Comparison of ENCODE assay signal across 22 mouse cellular contexts in genomic region chr3:146723037-146723436, GRCm38 (mm10). TPM values are rescaled to one million over a fixed set of nuclear protein-coding genes. Genes with fewer than 3 reads are reported as not detected.
DNase-seq lines count a peak whose midpoint lies in the region; ATAC-seq and TF ChIP-seq lines count a peak whose summit lies in the region.
"Had no signal": no experiment of that assay in that cellular context is flagged by ENCODE, and none has a peak within 500 bp of the region (broad histone marks: within the 10 kb centered on the region; RNA-seq: fewer than 3 reads in every experiment).

No protein-coding gene starts in this region.

- no peak for TF ChIP-seq CTCF in left cerebral cortex, adult 2 months (IDR thresholded peaks at IDR 0.05)

- H3K9me3 ChIP-seq in forebrain, embryonic 14.5 days (replicated peaks; ENCODE audit: control insufficient read depth, low read length): peaks cover 6% of the 10 kb centered on the region; the same call in 1 of the 2 replicates
- no peaks in the 10 kb centered on the region; the same call in 1 of the 2 replicates for H3K9me3 ChIP-seq in forebrain, embryonic 11.5 days (ENCODE audit: control insufficient read depth, low read length)
- H3K9me3 ChIP-seq in hindbrain, embryonic 10.5 days: peaks cover 5% of the 10 kb centered on the region; the same call in 1 of the 2 replicates
- H3K9me3 ChIP-seq: hindbrain, embryonic 15.5 days had no signal

- ATAC-seq in forebrain, embryonic 14.5 days: no peak
- ATAC-seq in forebrain, embryonic 11.5 days (replicated peaks; ENCODE audit: low FRiP score): no peak
- ATAC-seq: forebrain, embryonic 16.5 days; intestine, embryonic 16.5 days; liver, postnatal 0 days had no signal

- 79% methylated on average over 3 of the region's 3 CpGs for WGBS in forebrain, embryonic 14.5 days
- 80% methylated on average over 3 of the region's 3 CpGs for WGBS in forebrain, embryonic 11.5 days
- 72% methylated on average over 3 of the region's 3 CpGs for WGBS in hindbrain, embryonic 10.5 days

- H3K4me1 ChIP-seq in forebrain, embryonic 14.5 days (ENCODE audit: control insufficient read depth, insufficient read depth, low read length): no peaks in the 10 kb centered on the region
- no peaks in the 10 kb centered on the region for H3K4me1 ChIP-seq in forebrain, embryonic 11.5 days (replicated peaks; ENCODE audit: control insufficient read depth, insufficient read depth, low read length)
- H3K4me1 ChIP-seq in hindbrain, embryonic 10.5 days (replicated peaks): peaks cover 6% of the 10 kb centered on the region; the same call in 1 of the 2 replicates
- H3K4me1 ChIP-seq: hindbrain, embryonic 15.5 days had no signal

- no peak overlapping the region for H3K4me2 ChIP-seq in forebrain, embryonic 14.5 days (ENCODE audit: low read length)
- H3K4me2 ChIP-seq in forebrain, embryonic 11.5 days (ENCODE audit: low read depth, low read length, severe bottlenecking): no peak overlapping the region
- H3K4me2 ChIP-seq: heart, embryonic 11.5 days; hindbrain, embryonic 15.5 days; midbrain, embryonic 11.5 days had no signal

- H3K36me3 ChIP-seq in forebrain, embryonic 14.5 days (ENCODE audit: control insufficient read depth, insufficient read depth, low read length): peaks cover 15% of the 10 kb centered on the region
- H3K36me3 ChIP-seq in forebrain, embryonic 11.5 days (ENCODE audit: control insufficient read depth, insufficient read depth, low read length): peaks cover 5% of the 10 kb centered on the region; the same call in 1 of the 2 replicates
- H3K36me3 ChIP-seq in hindbrain, embryonic 10.5 days: peaks cover 29% of the 10 kb centered on the region

- no peak overlapping the region for H3K4me3 ChIP-seq in forebrain, embryonic 14.5 days (ENCODE audit: low read depth, low read length)
- no peak overlapping the region for H3K4me3 ChIP-seq in forebrain, embryonic 11.5 days (ENCODE audit: low read depth, low read length)
- H3K4me3 ChIP-seq in left cerebral cortex, adult 2 months: no peak overlapping the region
- no peak overlapping the region for H3K4me3 ChIP-seq in hindbrain, embryonic 10.5 days
- H3K4me3 ChIP-seq: gastrocnemius, adult 2 months; hindbrain, embryonic 15.5 days had no signal

- H3K9ac ChIP-seq in forebrain, embryonic 14.5 days (ENCODE audit: low read length): no peak overlapping the region
- no peak overlapping the region for H3K9ac ChIP-seq in forebrain, embryonic 11.5 days (ENCODE audit: low read length)
- H3K9ac ChIP-seq: hindbrain, embryonic 15.5 days; liver, postnatal 0 days had no signal

- H3K27me3 ChIP-seq in forebrain, embryonic 14.5 days (replicated peaks; ENCODE audit: control insufficient read depth, insufficient read depth, low read length): no peaks in the 10 kb centered on the region
- no peaks in the 10 kb centered on the region for H3K27me3 ChIP-seq in forebrain, embryonic 11.5 days (ENCODE audit: control insufficient read depth, insufficient read depth, low read length)
- no peaks in the 10 kb centered on the region for H3K27me3 ChIP-seq in hindbrain, embryonic 10.5 days (ENCODE audit: insufficient read depth, poor library complexity, severe bottlenecking)
- H3K27me3 ChIP-seq: CH12.LX; hindbrain, embryonic 15.5 days had no signal

- peak; percentile 13 for DNase-seq in forebrain, embryonic 14.5 days (ENCODE audit: low spot score)
- no peak for DNase-seq in forebrain, embryonic 11.5 days (ENCODE audit: low spot score)
- peak in 1 of 2 experiments; percentile 25 for DNase-seq in left cerebral cortex, adult 2 months (ENCODE audit: extremely low spot score in 1 of 2, low spot score in 2 of 2)
- DNase-seq in left cerebral cortex, postnatal 4 days: no peak
- peak; percentile 22 for DNase-seq in NIH3T3 (ENCODE audit: low read depth)
- DNase-seq in fibroblast of lung, adult 2 months (ENCODE audit: low read depth): peak; percentile 5
- no peak for DNase-seq in hindbrain, embryonic 10.5 days (ENCODE audit: low spot score)
- DNase-seq: cerebellum, adult 9-10 months; gastrocnemius, adult 2 months; heart, postnatal 36 days; liver; liver, postnatal 0 days; right cerebral cortex, postnatal 4 days; thymus, postnatal 36 days had no signal

- H3K27ac ChIP-seq in forebrain, embryonic 14.5 days (ENCODE audit: low read depth, low read length): no peak overlapping the region
- H3K27ac ChIP-seq in forebrain, embryonic 11.5 days (ENCODE audit: low read depth, low read length): no peak overlapping the region
- H3K27ac ChIP-seq in left cerebral cortex, adult 2 months: peak overlapping the region; percentile 62; the same call in 1 of the 2 replicates
- H3K27ac ChIP-seq in hindbrain, embryonic 10.5 days: no peak overlapping the region
- H3K27ac ChIP-seq: gastrocnemius, adult 2 months; hindbrain, embryonic 15.5 days had no signal

- intact Hi-C loops in left cerebral cortex, adult 2 months (cut with DNase I): loop anchor here (5.0 kb wide), 1 partner anchor 156 kb away; no protein-coding TSS in a partner anchor
- intact Hi-C loops in left cerebral cortex, postnatal 4 days (cut with DNase I): no loop called here

RNA-seq across cellular contexts. Expression of gene Samd13, which starts 37.6 kb away (rescaled TPM):
- polyA plus RNA-seq in forebrain, embryonic 14.5 days (2014; fragmentation: Nextera tagmentation; extraction: Ambion mirVana): 0.22 and 0.30 TPM in 2 replicates
- polyA plus RNA-seq in forebrain, embryonic 11.5 days (2014; fragmentation: Nextera tagmentation; extraction: Ambion mirVana): 0.52 and 0.97 TPM in 2 replicates
- total RNA-seq in left cerebral cortex, adult 2 months (2021): under 1 TPM; 0.28 to 0.45 TPM
- under 1 TPM in 1 of 2 experiments, not detected in 1; 0.48 TPM for total RNA-seq in left cerebral cortex, postnatal 4 days (2021)
- polyA plus RNA-seq in hindbrain, embryonic 10.5 days (2016; fragmentation: Nextera tagmentation; extraction: Ambion mirVana): 0.71 and 1.1 TPM in 2 replicates
- total RNA-seq: CH12.LX; layer of hippocampus, postnatal 14 days had no signal
- polyA plus RNA-seq: liver, postnatal 0 days; testis, adult 2 months had no signal

Comparison
In these comparisons a context has a peak if more than half of its experiments do, and no peak if none do; other contexts are left out.
1. DNase-seq: peak in forebrain, embryonic 14.5 days (single experiment), NIH3T3 (single experiment) and fibroblast of lung, adult 2 months (single experiment); none in forebrain, embryonic 11.5 days (single experiment), left cerebral cortex, postnatal 4 days (single experiment) and hindbrain, embryonic 10.5 days (single experiment).